Mouse (Mus musculus) limb, embryonic 11.5 days (tissue): Measurements from ENCODE around the gene Npas3. TPM values are rescaled to one million over a fixed set of nuclear protein-coding genes. Genes with fewer than 3 reads are reported as not detected.

Experiments
- ATAC-seq: fragments of 200-750 bp; cut with Nextera tagmentation; 2 replicates; pipeline ENCODE4 v1.8.0; 2017; ENCODE audit warnings: low read depth; ENCODE audit not compliant: insufficient number of reproducible peaks, low FRiP score, low TSS enrichment
- DNase-seq: peaks from one replicate; pipeline ENCODE4 v3.0.0-alpha.2; 2015; ENCODE audit warnings: low spot score
- H3K27ac ChIP-seq: fragments of 300-500 bp; sonication (generic); replicated peaks from 2 replicates; pipeline ENCODE4 v1.5.1; 2014; ENCODE audit warnings: low read depth, mild to moderate bottlenecking, low read length
- H3K27me3 ChIP-seq: fragments of 300-500 bp; sonication (generic); 2 replicates; pipeline ENCODE4 v1.6.1; 2014; ENCODE audit warnings: mild to moderate bottlenecking, low read length, mixed read lengths; ENCODE audit not compliant: control insufficient read depth, insufficient read depth
- H3K36me3 ChIP-seq: fragments of 300-500 bp; sonication (generic); 2 replicates; pipeline ENCODE4 v1.6.1; 2014; ENCODE audit warnings: mild to moderate bottlenecking, low read length, moderate library complexity, mixed read lengths; ENCODE audit not compliant: control insufficient read depth, insufficient read depth
- H3K4me1 ChIP-seq: fragments of 300-500 bp; sonication (generic); 2 replicates; pipeline ENCODE4 v1.6.1; 2014; ENCODE audit warnings: low read length, mixed read lengths; ENCODE audit not compliant: control insufficient read depth, insufficient read depth
- H3K4me2 ChIP-seq: fragments of 300-500 bp; sonication (generic); 2 replicates; pipeline ENCODE4 v1.6.1; 2014; ENCODE audit warnings: low read depth, mild to moderate bottlenecking, moderate library complexity; ENCODE audit not compliant: severe bottlenecking
- H3K4me3 ChIP-seq: fragments of 300-500 bp; sonication (generic); 2 replicates; pipeline ENCODE4 v1.5.1; 2014; ENCODE audit warnings: low read depth, low read length
- H3K9ac ChIP-seq: fragments of 300-500 bp; sonication (generic); 2 replicates; pipeline ENCODE4 v1.6.1; 2014; ENCODE audit warnings: mild to moderate bottlenecking, low read length
- H3K9me3 ChIP-seq: fragments of 300-500 bp; sonication (generic); 2 replicates; pipeline ENCODE4 v1.6.1; 2016; ENCODE audit warnings: low read length; ENCODE audit not compliant: control insufficient read depth
- WGBS: fragments of 180-500 bp; shearing (Covaris S2); extraction: QIAGEN DNeasy Blood & Tissue Kit; methylation state at CpG from one replicate; pipeline ENCODE4 v1.1.7; 2014; 5-methylcytosine and 5-hydroxymethylcytosine counted together
- polyA plus RNA-seq: library from polyadenylated mRNA; unstranded; fragments of >200 nt; fragmentation: Nextera tagmentation; extraction: Ambion mirVana; gene quantifications from 2 replicates; pipeline ENCODE4 v1.2.1, GENCODE M21; 2014

Gene Npas3
- 1.8 and 2.3 TPM in 2 replicates for polyA plus RNA-seq

DNA sequence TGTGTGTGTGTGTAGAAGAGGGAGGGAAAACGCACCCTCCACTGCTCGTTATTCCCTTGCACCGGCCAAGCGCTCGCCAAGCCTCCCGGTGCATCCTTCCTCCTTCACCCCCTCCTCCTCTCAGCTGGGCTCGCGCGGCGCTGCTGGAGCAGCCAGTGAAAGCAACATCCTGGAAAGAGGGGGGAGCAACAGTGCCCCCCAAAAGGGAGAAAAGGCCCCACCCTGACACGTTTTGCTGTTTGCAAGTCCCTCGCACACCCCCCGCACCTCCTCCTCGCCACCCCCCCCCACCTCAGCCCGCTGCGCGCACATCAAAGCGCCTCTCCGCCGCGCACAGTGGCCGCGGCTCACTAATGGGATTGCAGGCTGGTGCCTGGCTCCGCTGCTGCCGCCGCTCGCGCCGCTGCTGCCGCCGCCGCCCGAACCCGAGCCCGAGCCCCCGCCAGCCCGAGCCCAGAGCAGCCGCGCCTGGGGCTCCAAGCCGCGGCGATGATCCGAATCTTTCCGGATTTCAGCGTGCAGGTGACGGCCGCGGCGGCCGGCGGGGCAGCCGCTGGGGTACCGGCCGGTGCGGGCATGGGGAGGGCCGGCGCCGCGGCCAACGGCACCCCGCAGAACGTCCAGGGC lies at the start of gene Npas3:
Gene Npas3 (plus strand): TSS at position 577 of the 627 bp plus-strand sequence.
- no peaks in the 10 kb centered on the region for H3K36me3 ChIP-seq
- peak within 1 kb of the TSS; percentile 48 for H3K4me3 ChIP-seq
- H3K27ac ChIP-seq, result no peak within 1 kb of the TSS
- 0 out of 2 replicates have a peak, but pooled peaks have one; percentile 38 for ATAC-seq
- H3K27me3 ChIP-seq, result peaks cover 30% of the 10 kb centered on the region
- H3K4me1 ChIP-seq, result peaks cover 30% of the 10 kb centered on the region
- H3K9me3 ChIP-seq, result no peaks in the 10 kb centered on the region
- WGBS, result under 1% methylated on average over 58 of the region's 62 CpGs
- peak within 1 kb of the TSS; percentile 51 for H3K9ac ChIP-seq
- H3K4me2 ChIP-seq, result peak within 1 kb of the TSS; percentile 90
- DNase-seq, result peak; percentile 78

GRCm38 (mm10) chr12:53217141-53217540 lies 31.3 kb upstream of the Npas3 start:
- DNase-seq (no peak), ATAC-seq (no peak)
- Histone ChIP-seq H3K9me3 (no peaks in the 10 kb centered on the region), H3K36me3 (no peaks in the 10 kb centered on the region), H3K27me3 (no peaks in the 10 kb centered on the region), H3K4me3 (no peak overlapping the region), H3K4me1 (no peaks in the 10 kb centered on the region), H3K27ac (no peak overlapping the region), H3K9ac (no peak overlapping the region), H3K4me2 (no peak overlapping the region)
- WGBS, result 83% methylated on average over 15 of the region's 15 CpGs

DNA sequence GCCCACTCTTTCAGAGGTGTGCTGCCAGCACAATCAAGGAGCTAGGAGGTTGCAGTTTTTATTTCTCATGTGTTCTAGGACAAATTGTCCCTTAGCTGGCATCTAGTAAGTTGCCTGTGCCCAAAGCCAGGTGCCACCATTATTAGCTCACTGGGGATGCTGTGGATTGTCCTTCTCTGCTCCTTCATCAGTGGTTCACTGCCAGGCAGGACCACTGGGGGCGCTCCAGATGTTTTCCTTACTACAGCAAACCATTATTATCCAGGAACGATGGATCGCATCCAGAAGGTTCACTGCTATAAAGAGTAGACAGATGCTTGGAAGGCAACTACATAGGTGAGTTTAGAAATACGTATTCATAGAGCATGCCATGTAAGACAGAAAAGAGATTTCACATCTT lies 25.7 kb upstream of the Npas3 start:
- Histone ChIP-seq H3K9me3 (no peaks in the 10 kb centered on the region), H3K36me3 (no peaks in the 10 kb centered on the region), H3K4me3 (no peak overlapping the region), H3K9ac (no peak overlapping the region), H3K4me2 (no peak overlapping the region), H3K27me3 (no peaks in the 10 kb centered on the region), H3K4me1 (no peaks in the 10 kb centered on the region), H3K27ac (no peak overlapping the region)
- 72% methylated on average over 4 of the region's 4 CpGs for WGBS
- no peak for ATAC-seq
- DNase-seq, result peak; percentile 39

GRCm38 (mm10) chr12:53227356-53227755 lies 21.1 kb upstream of the Npas3 start:
- Histone ChIP-seq H3K4me2 (no peak overlapping the region), H3K27ac (no peak overlapping the region), H3K9ac (no peak overlapping the region), H3K36me3 (no peaks in the 10 kb centered on the region), H3K27me3 (no peaks in the 10 kb centered on the region), H3K4me3 (no peak overlapping the region), H3K9me3 (no peaks in the 10 kb centered on the region), H3K4me1 (no peaks in the 10 kb centered on the region)
- ATAC-seq (no peak), DNase-seq (no peak)
- WGBS, result 55% methylated on average over 4 of the region's 4 CpGs

DNA sequence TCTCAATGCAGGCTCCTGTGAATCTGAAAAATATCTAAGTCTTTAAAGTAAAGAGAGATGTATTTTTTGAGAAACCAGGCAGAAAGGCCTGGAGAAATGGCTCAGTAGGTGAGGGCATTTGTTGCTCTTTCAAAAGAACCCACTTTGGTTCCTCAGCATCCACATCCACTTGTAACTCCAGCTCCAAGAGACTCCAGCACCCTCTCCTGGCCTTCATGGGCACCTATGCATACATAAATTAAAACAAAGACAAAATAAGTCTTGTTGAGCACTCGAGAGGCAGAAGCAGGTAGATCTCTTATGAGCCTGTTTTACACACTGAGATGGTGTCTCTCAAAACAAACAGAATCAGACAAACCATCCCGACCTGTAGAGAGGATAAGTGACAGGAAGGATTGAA lies 19.1 kb upstream of the Npas3 start:
- no peak overlapping the region for H3K4me3 ChIP-seq
- H3K4me2 ChIP-seq, result no peak overlapping the region
- ATAC-seq (no peak), DNase-seq (no peak)
- no peaks in the 10 kb centered on the region for H3K4me1 ChIP-seq
- no peaks in the 10 kb centered on the region for H3K36me3 ChIP-seq
- no peaks in the 10 kb centered on the region for H3K27me3 ChIP-seq
- no peaks in the 10 kb centered on the region for H3K9me3 ChIP-seq
- H3K27ac ChIP-seq, result no peak overlapping the region
- 67% methylated on average over 2 of the region's 2 CpGs for WGBS
- no peak overlapping the region for H3K9ac ChIP-seq

DNA sequence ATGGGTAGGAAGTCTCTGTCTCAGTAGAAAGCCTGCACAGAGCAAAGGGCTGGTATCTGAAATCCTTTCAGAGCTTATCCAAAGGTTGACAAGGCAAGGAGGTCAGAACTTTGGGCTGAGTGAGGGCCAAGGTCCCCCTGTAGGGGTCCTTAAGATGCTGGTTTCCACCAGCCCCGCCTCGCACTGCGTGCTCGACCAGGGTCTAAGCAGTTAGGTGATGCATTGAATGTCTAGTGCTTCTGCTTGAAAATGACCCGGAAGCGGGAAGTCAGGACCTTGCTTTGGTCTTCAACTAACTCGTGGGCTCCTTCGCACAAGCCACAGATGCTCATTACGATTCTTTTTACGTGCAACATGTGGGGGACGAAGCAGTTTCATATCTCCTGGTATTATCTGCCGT lies 2.3 kb upstream of the Npas3 start:
- ATAC-seq, result no peak
- Histone ChIP-seq H3K27ac (no peak overlapping the region), H3K9ac (no peak overlapping the region; the same call in 1 of the 2 replicates), H3K4me3 (peak overlapping the region; percentile 48), H3K4me2 (peak overlapping the region; percentile 90), H3K9me3 (no peaks in the 10 kb centered on the region), H3K36me3 (no peaks in the 10 kb centered on the region), H3K27me3 (peaks cover 28% of the 10 kb centered on the region), H3K4me1 (peaks cover 25% of the 10 kb centered on the region)
- WGBS, result 0% methylated on average over 12 of the region's 12 CpGs
- DNase-seq, result peak; percentile 38

GRCm38 (mm10) chr12:53246581-53247490 lies 1.6 kb upstream of the Npas3 start:
- Histone ChIP-seq H3K9me3 (no peaks in the 10 kb centered on the region), H3K27me3 (peaks cover 30% of the 10 kb centered on the region), H3K36me3 (no peaks in the 10 kb centered on the region), H3K27ac (no peak overlapping the region), H3K9ac (peak overlapping the region; percentile 27), H3K4me3 (peak overlapping the region; percentile 48), H3K4me2 (peak overlapping the region; percentile 90), H3K4me1 (peaks cover 30% of the 10 kb centered on the region)
- WGBS, result under 1% methylated on average over 28 of the region's 28 CpGs
- DNase-seq, result peak; percentile 67
- no peak for ATAC-seq

DNA sequence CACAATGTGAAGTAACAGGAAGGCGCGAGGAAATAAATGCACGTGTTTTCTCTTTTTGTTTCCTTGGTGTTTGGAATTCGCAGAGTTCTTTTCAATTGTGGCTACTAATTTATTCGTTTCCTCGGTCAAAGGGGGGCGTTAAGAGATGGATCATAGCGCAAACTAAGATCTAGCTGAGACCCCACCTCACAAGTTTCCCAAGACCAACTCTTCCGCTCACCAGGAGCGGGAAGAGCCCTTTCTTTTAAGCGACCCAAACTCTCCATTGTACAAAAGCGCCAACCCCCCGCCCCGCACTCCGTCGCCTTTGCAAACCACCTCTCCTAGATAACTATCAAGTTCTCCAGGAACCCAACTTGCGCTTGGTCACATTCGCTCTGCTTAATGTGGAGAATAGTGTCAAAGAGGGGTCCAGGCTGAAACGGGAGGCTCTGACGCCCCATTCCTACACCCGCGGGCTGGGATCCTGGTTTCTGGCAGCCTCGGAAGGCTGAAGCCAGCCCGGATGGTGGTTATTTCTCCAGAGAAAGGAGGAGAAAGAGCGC lies 914 bp upstream of the Npas3 start:
- Histone ChIP-seq H3K4me3 (peak overlapping the region; percentile 48), H3K27me3 (peaks cover 30% of the 10 kb centered on the region), H3K4me1 (peaks cover 30% of the 10 kb centered on the region), H3K4me2 (peak overlapping the region; percentile 90), H3K9ac (peak overlapping the region; percentile 51; the same call in 1 of the 2 replicates), H3K36me3 (no peaks in the 10 kb centered on the region), H3K9me3 (no peaks in the 10 kb centered on the region), H3K27ac (no peak overlapping the region)
- peak; percentile 63 for DNase-seq
- WGBS, result under 1% methylated on average over 25 of the region's 25 CpGs
- no peak for ATAC-seq
